Mouse (Mus musculus): ENCODE data around the gene Myl7. TPM values are rescaled to one million over a fixed set of nuclear protein-coding genes. Genes with fewer than 3 reads are reported as not detected.
A peak's percentile ranks its signal among the peaks of the same experiment; 100 is the strongest.

Gene Myl7
- total RNA-seq, 2 experiments from 2014 or later = not detected

DNA sequence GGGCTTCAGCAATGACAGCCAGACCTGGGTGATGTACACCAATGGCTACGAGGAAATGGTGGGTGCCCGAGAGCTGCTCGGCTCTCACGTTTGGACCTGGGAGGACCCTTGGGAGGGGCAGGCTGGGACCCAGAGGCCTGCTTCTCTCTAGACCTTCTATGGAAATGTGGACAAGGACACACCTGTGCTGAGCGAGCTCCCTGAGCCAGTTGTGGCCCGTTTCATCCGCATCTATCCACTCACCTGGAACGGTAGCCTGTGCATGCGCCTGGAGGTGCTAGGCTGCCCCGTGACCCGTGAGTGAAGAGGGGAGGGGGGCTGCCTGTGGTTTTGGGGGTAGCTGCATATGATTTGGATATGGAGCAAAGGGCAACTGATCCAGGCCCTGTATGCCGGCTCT, 30.3 kb downstream of the Myl7 start:
- DNase-seq (ENCODE audit: low spot score in 2 of 2) = no peak

DNA sequence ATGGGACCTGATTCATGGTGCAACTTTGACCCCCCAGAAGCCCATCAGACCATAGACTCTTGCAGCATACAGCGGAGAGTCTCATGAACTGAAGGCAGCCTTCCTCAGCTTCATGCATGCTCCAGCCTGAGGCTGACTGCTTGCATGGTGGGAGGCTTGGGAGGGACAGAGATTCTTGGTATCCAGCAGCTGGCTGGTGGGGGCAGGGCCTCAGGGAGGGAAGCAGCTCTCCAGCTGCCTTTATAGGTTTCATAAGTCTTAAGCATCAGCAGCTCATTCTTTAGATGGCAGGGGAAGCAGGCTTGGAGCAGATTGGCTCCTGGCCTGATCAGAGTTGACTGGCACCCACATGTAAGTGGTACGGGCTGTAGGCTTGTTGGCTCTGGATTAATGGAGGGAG, 31.4 kb downstream of the Myl7 start:
- no peak for DNase-seq (ENCODE audit: low spot score in 2 of 2)

- DNase-seq (ENCODE audit: low spot score in 2 of 2) = no peak
These were observed 36.0 kb downstream of the Myl7 start for GRCm38 (mm10) chr11:5862394-5863105.

DNA sequence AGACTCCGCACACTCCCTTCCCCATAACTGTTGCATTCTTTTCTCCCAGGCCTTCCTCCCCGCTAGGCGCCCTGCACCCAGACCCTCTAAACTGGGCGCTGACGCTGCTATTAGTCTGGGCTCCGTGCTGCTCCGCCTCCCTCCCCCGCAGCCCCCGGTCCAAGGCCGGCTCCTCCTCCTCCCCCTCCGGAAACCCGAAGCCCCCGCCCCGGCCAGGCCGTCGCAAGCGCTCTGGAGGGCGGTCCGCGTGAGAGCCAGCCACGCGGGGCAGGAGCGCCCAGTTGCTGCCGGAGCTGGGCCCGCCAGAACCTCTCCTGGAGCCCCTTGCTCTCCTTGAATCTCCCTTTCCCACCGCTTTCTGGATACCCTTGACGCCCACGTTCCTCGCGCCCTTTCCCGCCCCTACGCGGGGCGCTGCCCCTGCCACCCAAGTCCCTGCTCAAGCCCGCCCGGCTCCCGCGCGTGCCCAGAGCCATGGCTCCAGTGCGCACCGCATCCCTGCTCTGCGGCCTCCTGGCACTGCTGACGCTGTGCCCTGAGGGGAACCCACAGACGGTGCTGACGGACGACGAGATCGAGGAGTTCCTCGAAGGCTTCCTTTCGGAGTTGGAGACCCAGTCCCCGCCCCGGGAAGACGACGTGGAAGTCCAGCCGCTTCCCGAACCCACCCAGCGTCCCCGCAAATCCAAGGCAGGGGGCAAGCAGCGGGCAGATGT, 36.7 kb downstream of the Myl7 start, which contains the start of gene Aebp1:
Gene Aebp1, plus strand, starts transcription at position 270 of the 716 bp plus-strand sequence.
- DNase-seq (ENCODE audit: low spot score in 2 of 2) = no peak

- no peak for DNase-seq (ENCODE audit: low spot score in 2 of 2)
These were observed 37.9 kb downstream of the Myl7 start for GRCm38 (mm10) chr11:5860639-5861038.

DNA sequence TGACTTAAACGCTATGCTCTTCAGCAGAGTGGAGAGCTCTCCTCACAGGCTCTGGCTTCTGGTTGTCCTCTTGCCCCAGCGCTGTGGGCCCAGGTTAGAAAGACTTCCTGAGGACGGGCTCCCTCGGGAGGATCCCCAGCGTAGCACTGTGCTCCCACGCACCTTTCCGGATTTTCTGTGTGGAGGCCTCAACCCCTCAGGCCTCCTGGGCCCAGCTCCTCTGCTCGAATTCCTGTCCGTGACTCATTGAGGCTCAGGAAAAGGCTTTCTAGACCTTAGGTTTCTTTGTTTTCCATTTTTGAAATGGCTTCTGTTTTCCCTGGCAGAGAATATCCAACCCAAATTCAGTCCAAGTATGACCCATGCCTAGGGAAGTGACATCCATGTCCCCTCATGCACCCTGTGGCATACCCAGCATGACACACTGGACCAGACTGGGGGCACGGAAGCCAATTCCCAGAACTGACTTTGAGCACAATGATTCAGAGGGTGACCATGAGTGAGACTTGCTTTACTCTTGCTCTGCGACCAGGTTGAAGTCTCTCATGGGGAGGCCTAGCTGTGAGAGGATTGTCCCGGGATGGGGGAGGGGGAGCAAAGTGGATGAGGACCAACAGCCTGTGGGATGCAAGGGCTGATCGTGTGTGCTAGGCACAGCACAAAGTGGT, 38.6 kb downstream of the Myl7 start:
- DNase-seq (ENCODE audit: low spot score in 2 of 2) = no peak

GRCm38 (mm10) chr11:5858723-5859122, 39.9 kb downstream of the Myl7 start:
- no peak for DNase-seq (ENCODE audit: low spot score in 2 of 2)

GRCm38 (mm10) chr11:5856479-5857130, 42.0 kb downstream of the Myl7 start:
- no peak for DNase-seq (ENCODE audit: low spot score in 2 of 2)

- DNase-seq (ENCODE audit: low spot score in 2 of 2) = peak; percentile 31 to 36
These were observed 42.7 kb downstream of the Myl7 start for GRCm38 (mm10) chr11:5855902-5856301.

- DNase-seq (ENCODE audit: low spot score in 2 of 2) = no peak
These were observed 43.1 kb downstream of the Myl7 start for GRCm38 (mm10) chr11:5855481-5855880.

DNA sequence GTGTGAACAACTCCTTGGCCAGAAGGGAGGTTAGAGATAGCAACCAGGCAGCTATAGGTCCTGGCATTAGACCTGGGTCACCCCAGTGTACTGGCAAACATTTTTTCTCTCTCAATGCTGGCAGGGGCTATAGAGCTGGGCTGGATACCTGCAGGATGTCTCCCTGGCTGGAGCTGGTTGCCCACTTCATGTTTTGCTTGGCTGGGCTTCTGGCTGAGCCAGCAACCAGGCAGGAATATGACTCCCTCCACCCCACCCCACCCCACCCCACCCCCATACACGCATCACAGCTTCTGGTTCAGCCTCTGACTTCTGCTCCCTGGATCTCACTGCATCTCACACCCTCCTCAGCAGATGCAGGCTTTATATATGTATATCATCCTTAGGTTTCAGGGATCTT, 46.3 kb downstream of the Myl7 start:
- DNase-seq (ENCODE audit: low spot score in 2 of 2) = no peak

GRCm38 (mm10) chr11:5851021-5851736, 47.4 kb downstream of the Myl7 start:
- DNase-seq (ENCODE audit: low spot score in 2 of 2) = no peak

- DNase-seq (ENCODE audit: low spot score in 2 of 2) = no peak
These were observed 48.1 kb downstream of the Myl7 start for GRCm38 (mm10) chr11:5850452-5850851.

DNA sequence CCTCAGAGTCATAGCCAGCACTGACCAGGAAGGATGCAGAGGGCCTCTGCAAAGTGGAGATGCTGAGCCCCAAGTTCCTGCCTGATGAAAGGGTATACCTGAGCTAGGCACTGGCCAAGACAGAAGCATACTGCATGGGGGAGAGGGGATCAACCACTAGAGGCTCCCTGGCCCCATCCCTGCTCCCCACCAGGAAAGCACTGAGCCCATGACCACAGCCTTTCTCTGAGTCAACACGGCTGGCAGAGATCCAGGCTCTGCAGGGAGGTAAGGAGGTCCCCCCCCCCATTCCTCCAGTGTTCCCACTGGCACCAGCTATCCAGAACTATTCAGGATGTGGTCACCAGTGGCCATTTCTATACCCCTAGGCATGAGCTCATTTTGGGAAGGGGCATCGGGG, 49.3 kb downstream of the Myl7 start:
- no peak for DNase-seq (ENCODE audit: low spot score in 2 of 2)

DNA sequence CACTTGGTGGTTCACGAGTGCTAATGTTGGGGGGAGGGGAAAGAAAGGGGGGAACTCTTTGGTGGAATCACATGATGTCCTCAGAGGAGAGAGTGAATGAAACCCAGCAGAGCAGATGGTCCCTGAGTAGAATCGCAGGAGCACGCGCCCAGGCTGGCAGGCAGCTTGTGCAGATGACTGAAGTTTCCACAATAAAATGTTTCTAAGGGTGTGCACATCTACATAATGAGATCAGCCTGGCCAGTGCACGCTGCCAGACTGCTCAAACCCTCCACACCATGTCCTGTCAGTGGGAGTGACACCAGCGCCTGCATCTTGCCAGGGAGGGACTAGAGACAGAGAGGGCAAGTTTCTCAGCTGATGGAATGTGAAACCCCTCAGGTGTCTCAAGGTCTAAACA, 49.8 kb downstream of the Myl7 start:
- peak; percentile 29 to 45 for DNase-seq (ENCODE audit: low spot score in 2 of 2)

DNA sequence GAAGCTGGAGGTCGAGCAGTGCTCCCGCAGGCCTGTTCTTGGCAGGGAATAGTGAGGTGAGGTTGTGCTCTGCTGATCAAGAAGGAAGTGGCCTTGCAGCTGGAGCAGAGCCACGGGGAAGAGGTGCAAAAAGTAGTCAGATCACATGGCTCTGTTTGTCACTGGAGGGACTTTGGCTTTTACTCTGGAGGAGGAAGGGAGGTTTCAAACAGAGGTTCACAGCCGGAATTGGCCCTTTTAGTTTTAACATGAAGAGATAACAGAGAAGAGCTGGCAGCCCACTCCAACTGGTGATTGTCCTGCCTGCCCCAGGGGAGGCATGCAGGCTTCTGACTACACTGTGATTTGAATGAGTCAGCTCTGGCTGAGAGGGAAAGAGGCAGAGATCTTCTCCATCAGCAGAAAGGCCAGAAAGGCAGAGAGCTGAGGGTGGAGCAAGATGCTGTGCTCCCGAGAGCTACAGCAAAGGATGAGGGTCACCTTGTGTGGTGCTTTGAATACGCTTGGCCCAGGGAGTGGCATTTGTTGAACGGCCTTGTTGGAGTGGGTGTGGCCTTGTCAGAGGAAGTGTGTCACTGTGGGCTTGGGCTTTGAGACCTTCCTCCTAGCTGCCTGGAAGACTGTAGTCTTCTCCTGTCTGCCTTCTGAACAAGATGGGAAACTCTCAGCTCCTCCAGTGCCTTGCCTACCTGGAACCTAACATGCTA, 51.8 kb downstream of the Myl7 start:
- no peak for DNase-seq (ENCODE audit: low spot score in 2 of 2)
